Mouse (Mus musculus) liver, postnatal 0 days (tissue): ENCODE measurements around the gene Ggact. TPM values are rescaled to one million over a fixed set of nuclear protein-coding genes. Genes with fewer than 3 reads are reported as not detected.

Experiments
- ATAC-seq: fragments of 200-750 bp; cut with Nextera tagmentation; 2 replicates; pipeline ENCODE4 v1.8.0; 2017; ENCODE audit warnings: mild to moderate bottlenecking, moderate library complexity
- DNase-seq: peaks from one replicate; pipeline ENCODE4 v3.0.0-alpha.2; 2016
- H3K27ac ChIP-seq: fragments of 300-500 bp; sonication (generic); 2 replicates; pipeline ENCODE4 v1.5.1; 2014; ENCODE audit warnings: antibody characterized with exemption, moderate library complexity, mild to moderate bottlenecking, low read depth
- H3K27me3 ChIP-seq: fragments of 300-500 bp; sonication (generic); 2 replicates; pipeline ENCODE4 v1.6.1; 2014; ENCODE audit warnings: low read length, control low read depth, mixed read lengths; ENCODE audit not compliant: insufficient read depth
- H3K36me3 ChIP-seq: fragments of 300-500 bp; sonication (generic); replicated peaks from 2 replicates; pipeline ENCODE4 v1.6.1; 2014; ENCODE audit warnings: mild to moderate bottlenecking, control low read depth, low read length, moderate library complexity, mixed read lengths; ENCODE audit not compliant: insufficient read depth
- H3K4me1 ChIP-seq: fragments of 300-500 bp; sonication (generic); 2 replicates; pipeline ENCODE4 v1.6.1; 2014; ENCODE audit warnings: antibody characterized with exemption, mild to moderate bottlenecking, control low read depth; ENCODE audit not compliant: insufficient read depth
- H3K4me2 ChIP-seq: fragments of 300-500 bp; sonication (generic); 2 replicates; pipeline ENCODE4 v1.6.1; 2014; ENCODE audit warnings: low read depth, mild to moderate bottlenecking, low read length, moderate library complexity, mixed read lengths
- H3K4me3 ChIP-seq: fragments of 300-500 bp; sonication (generic); 2 replicates; pipeline ENCODE4 v1.5.1; 2014; ENCODE audit warnings: low read depth, low read length
- H3K9ac ChIP-seq: fragments of 300-500 bp; sonication (generic); replicated peaks from 2 replicates; pipeline ENCODE4 v1.6.1; 2014; ENCODE audit warnings: mild to moderate bottlenecking, moderate library complexity
- H3K9me3 ChIP-seq: fragments of 300-500 bp; sonication (generic); 2 replicates; pipeline ENCODE4 v1.6.1; 2016; ENCODE audit warnings: mild to moderate bottlenecking, control low read depth, low read length, mixed read lengths
- CTCF ChIP-seq: sonication (generic); IDR thresholded peaks from 2 replicates; pipeline ENCODE4 v1.5.1; 2016; ENCODE audit warnings: antibody characterized with exemption, low read depth
- EP300 ChIP-seq: IDR thresholded peaks from 2 replicates; pipeline ENCODE4 v1.6.1; 2016; ENCODE audit warnings: antibody characterized with exemption, low read depth, mild to moderate bottlenecking
- WGBS: fragments of 180-500 bp; shearing (Covaris S2); extraction: QIAGEN DNeasy Blood & Tissue Kit; methylation state at CpG from one replicate; pipeline ENCODE4 v1.1.7; 2014; ENCODE audit not compliant: insufficient replicate concordance; 5-methylcytosine and 5-hydroxymethylcytosine counted together
- polyA plus RNA-seq: library from polyadenylated mRNA; unstranded; fragments of >200 nt; fragmentation: Nextera tagmentation; extraction: Ambion mirVana; gene quantifications from 2 replicates; pipeline ENCODE4 v1.2.1, GENCODE M21; 2015

Gene Ggact
- polyA plus RNA-seq, 1 experiment from 2014 or later, result 78.4 TPM

GRCm38 (mm10) chr14:122943475-122943853, 29.9 kb upstream of the Ggact start:
- Histone ChIP-seq H3K4me1 (no peaks in the 10 kb centered on the region), H3K9me3 (no peaks in the 10 kb centered on the region), H3K27ac (no peak overlapping the region), H3K9ac (no peak overlapping the region), H3K4me2 (no peak overlapping the region), H3K4me3 (no peak overlapping the region), H3K27me3 (no peaks in the 10 kb centered on the region), H3K36me3 (no peaks in the 10 kb centered on the region)
- DNase-seq (no peak), ATAC-seq (no peak)
- 91% methylated on average over 3 of the region's 3 CpGs for WGBS
- TF ChIP-seq CTCF (no peak), EP300 (no peak)

- H3K9ac ChIP-seq, result no peak overlapping the region
- H3K27ac ChIP-seq, result no peak overlapping the region
- no peaks in the 10 kb centered on the region for H3K27me3 ChIP-seq
- no peaks in the 10 kb centered on the region for H3K4me1 ChIP-seq
- no peaks in the 10 kb centered on the region for H3K36me3 ChIP-seq
- DNase-seq (no peak), ATAC-seq (no peak)
- no peak overlapping the region for H3K4me2 ChIP-seq
- WGBS, result 88% methylated on average over 4 of the region's 4 CpGs
- H3K9me3 ChIP-seq, result no peaks in the 10 kb centered on the region
- TF ChIP-seq EP300 (no peak), CTCF (no peak)
- no peak overlapping the region for H3K4me3 ChIP-seq
Measured at GRCm38 (mm10) chr14:122942757-122943474, 29.4 kb upstream of the Ggact start.

DNA sequence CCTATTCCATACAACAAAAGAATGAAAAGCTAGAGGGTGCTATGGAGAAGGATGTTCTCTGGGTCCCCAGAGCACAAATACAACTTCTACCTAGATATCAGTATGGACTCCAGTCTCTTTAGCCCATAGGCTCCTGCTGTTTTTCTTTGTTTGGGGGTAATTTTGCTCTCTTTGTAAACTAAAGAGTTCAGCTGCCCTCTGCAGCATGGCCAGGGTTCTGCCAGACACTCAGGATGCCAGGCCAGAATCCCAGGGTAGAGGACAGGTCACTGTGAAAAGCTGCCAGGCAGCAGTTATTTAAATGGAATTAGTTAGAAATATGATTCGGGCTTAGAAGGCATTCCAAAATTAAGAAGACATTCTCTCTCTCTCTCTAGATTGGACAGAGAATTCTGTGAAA, 22.9 kb upstream of the Ggact start:
- H3K4me2 ChIP-seq, result no peak overlapping the region
- H3K27ac ChIP-seq, result no peak overlapping the region
- no peaks in the 10 kb centered on the region for H3K36me3 ChIP-seq
- H3K9ac ChIP-seq, result no peak overlapping the region
- no peaks in the 10 kb centered on the region for H3K9me3 ChIP-seq
- DNase-seq (no peak), ATAC-seq (no peak)
- H3K4me3 ChIP-seq, result no peak overlapping the region
- no peak for TF ChIP-seq EP300
- 85% methylated on average over 1 of the region's 1 CpGs for WGBS
- H3K4me1 ChIP-seq, result no peaks in the 10 kb centered on the region
- no peaks in the 10 kb centered on the region for H3K27me3 ChIP-seq

DNA sequence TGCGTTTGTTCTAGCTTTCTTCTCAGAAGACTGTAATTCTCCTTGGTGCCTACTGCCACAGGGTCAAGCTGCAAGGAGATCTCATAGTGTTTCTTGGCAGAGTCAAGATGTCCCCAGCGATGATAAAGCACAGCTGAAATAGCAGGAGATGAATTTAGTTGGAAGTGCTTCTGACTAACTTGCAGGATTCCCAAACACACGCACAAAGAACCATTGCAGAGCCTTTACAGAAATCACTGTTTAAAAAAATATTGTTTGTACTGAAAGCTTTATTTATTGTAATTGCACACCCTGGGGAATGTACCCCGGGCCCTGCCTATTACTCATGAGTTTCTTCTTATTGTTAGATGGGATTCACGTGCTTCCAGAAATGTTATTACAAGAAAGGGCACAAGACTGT, 6.5 kb upstream of the Ggact start:
- H3K9ac ChIP-seq, result no peak overlapping the region
- WGBS, result 73% methylated on average over 5 of the region's 5 CpGs
- no peak overlapping the region for H3K27ac ChIP-seq
- no peaks in the 10 kb centered on the region for H3K4me1 ChIP-seq
- H3K4me3 ChIP-seq, result no peak overlapping the region
- ATAC-seq, result no peak
- no peak for DNase-seq
- TF ChIP-seq CTCF, result no peak
- TF ChIP-seq EP300, result no peak
- H3K27me3 ChIP-seq, result no peaks in the 10 kb centered on the region
- H3K36me3 ChIP-seq, result no peaks in the 10 kb centered on the region
- H3K9me3 ChIP-seq, result no peaks in the 10 kb centered on the region
- no peak overlapping the region for H3K4me2 ChIP-seq

- Histone ChIP-seq H3K4me3 (no peak overlapping the region), H3K9ac (no peak overlapping the region), H3K27me3 (no peaks in the 10 kb centered on the region), H3K4me1 (peaks cover 5% of the 10 kb centered on the region; the same call in 1 of the 2 replicates), H3K4me2 (no peak overlapping the region), H3K36me3 (no peaks in the 10 kb centered on the region), H3K9me3 (no peaks in the 10 kb centered on the region), H3K27ac (no peak overlapping the region)
- 83% methylated on average over 1 of the region's 1 CpGs for WGBS
- DNase-seq (no peak), ATAC-seq (no peak)
- TF ChIP-seq EP300 (no peak), CTCF (no peak)
Measured at GRCm38 (mm10) chr14:122917676-122918075, 4.1 kb upstream of the Ggact start.

DNA sequence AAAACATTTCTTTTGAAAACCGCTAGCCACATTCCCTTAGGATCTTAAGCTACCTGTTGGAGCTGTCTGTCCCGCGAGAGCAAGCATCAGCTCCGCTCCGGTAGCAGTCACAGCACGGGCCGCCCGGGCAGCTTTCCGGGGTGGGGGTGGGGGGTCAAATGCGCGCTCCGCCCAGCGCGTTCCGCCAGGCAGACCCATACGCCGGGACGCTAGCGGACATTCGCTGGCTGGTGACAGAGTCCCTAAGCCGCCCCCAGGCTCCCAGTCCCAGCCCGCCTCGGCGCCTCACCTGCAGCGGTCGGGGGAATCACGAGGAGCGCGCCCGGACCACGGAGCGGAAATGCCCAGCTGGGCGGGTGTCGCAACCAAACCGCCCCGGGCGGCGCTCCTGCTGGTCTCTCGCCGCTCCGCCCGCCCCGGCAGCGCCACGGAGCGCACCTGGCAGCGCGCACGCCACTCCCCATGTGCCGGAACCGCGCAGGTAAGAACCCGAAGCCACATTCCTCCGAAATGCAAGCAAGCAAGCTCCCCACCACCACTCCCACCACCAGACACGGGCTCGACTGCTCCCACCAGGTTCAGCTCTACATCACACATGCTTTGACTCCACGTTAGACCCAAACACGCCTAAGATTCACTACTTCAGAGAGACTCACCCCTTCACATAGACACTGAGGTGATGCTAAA, 602 bp downstream of the Ggact start:
- Histone ChIP-seq H3K36me3 (no peaks in the 10 kb centered on the region), H3K27ac (peak overlapping the region; percentile 87), H3K4me2 (peak overlapping the region; percentile 89), H3K4me3 (peak overlapping the region; percentile 78), H3K27me3 (no peaks in the 10 kb centered on the region), H3K4me1 (peaks cover 5% of the 10 kb centered on the region; the same call in 1 of the 2 replicates), H3K9ac (peak overlapping the region; percentile 71), H3K9me3 (no peaks in the 10 kb centered on the region)
- no peak for TF ChIP-seq CTCF
- TF ChIP-seq EP300, result no peak
- ATAC-seq, result peak; percentile 87
- WGBS, result under 1% methylated on average over 58 of the region's 58 CpGs
- peak; percentile 85 for DNase-seq
